Mouse (Mus musculus) forebrain, embryonic 11.5 days (tissue): Measurements from ENCODE around the gene Ifitm6. TPM values are rescaled to one million over a fixed set of nuclear protein-coding genes. Genes with fewer than 3 reads are reported as not detected.

Experiments
- ATAC-seq: fragments of 200-750 bp; cut with Nextera tagmentation; replicated peaks from 2 replicates; pipeline ENCODE4 v1.8.0; 2017; ENCODE audit warnings: moderate TSS enrichment; ENCODE audit not compliant: low FRiP score
- DNase-seq: peaks from one replicate; pipeline ENCODE4 v3.0.0-alpha.2; 2017; ENCODE audit warnings: low spot score
- H3K27ac ChIP-seq: fragments of 300-500 bp; sonication (generic); 2 replicates; pipeline ENCODE4 v1.5.1; 2014; ENCODE audit warnings: low read depth, low read length
- H3K27me3 ChIP-seq: fragments of 300-500 bp; sonication (generic); 2 replicates; pipeline ENCODE4 v1.6.1; 2014; ENCODE audit warnings: mild to moderate bottlenecking, low read length, mixed read lengths; ENCODE audit not compliant: control insufficient read depth, insufficient read depth
- H3K36me3 ChIP-seq: fragments of 300-500 bp; sonication (generic); 2 replicates; pipeline ENCODE4 v1.6.1; 2014; ENCODE audit warnings: mild to moderate bottlenecking, low read length, moderate library complexity, mixed read lengths; ENCODE audit not compliant: control insufficient read depth, insufficient read depth
- H3K4me1 ChIP-seq: fragments of 300-500 bp; sonication (generic); replicated peaks from 2 replicates; pipeline ENCODE4 v1.6.1; 2014; ENCODE audit warnings: low read length, mixed read lengths; ENCODE audit not compliant: control insufficient read depth, insufficient read depth
- H3K4me2 ChIP-seq: fragments of 300-500 bp; sonication (generic); 2 replicates; pipeline ENCODE4 v1.6.1; 2014; ENCODE audit warnings: low read depth, mild to moderate bottlenecking, low read length, moderate library complexity, mixed read lengths; ENCODE audit not compliant: severe bottlenecking
- H3K4me3 ChIP-seq: fragments of 300-500 bp; sonication (generic); 2 replicates; pipeline ENCODE4 v1.5.1; 2014; ENCODE audit warnings: low read depth, low read length
- H3K9ac ChIP-seq: fragments of 300-500 bp; sonication (generic); 2 replicates; pipeline ENCODE4 v1.6.1; 2014; ENCODE audit warnings: low read length
- H3K9me3 ChIP-seq: fragments of 300-500 bp; sonication (generic); 2 replicates; pipeline ENCODE4 v1.6.1; 2016; ENCODE audit warnings: low read length, mixed read lengths; ENCODE audit not compliant: control insufficient read depth
- WGBS: fragments of 180-500 bp; shearing (Covaris S2); extraction: QIAGEN DNeasy Blood & Tissue Kit; methylation state at CpG from one replicate; pipeline ENCODE4 v1.1.7; 2014; 5-methylcytosine and 5-hydroxymethylcytosine counted together
- polyA plus RNA-seq: library from polyadenylated mRNA; unstranded; fragments of >200 nt; fragmentation: Nextera tagmentation; extraction: Ambion mirVana; gene quantifications from 2 replicates; pipeline ENCODE4 v1.2.1, GENCODE M21; 2014

The Ifitm6 gene
- polyA plus RNA-seq, 1 experiment from 2014 or later: not detected

GRCm38 (mm10) chr7:141058601-141059341, 41.0 kb upstream of the Ifitm6 start:
- Histone ChIP-seq H3K27me3 (no peaks in the 10 kb centered on the region; the same call in 1 of the 2 replicates), H3K9ac (no peak overlapping the region), H3K4me1 (peaks cover 10% of the 10 kb centered on the region; the same call in 1 of the 2 replicates), H3K9me3 (no peaks in the 10 kb centered on the region), H3K4me3 (no peak overlapping the region), H3K36me3 (no peaks in the 10 kb centered on the region; the same call in 1 of the 2 replicates), H3K27ac (no peak overlapping the region), H3K4me2 (no peak overlapping the region)
- DNase-seq: no peak
- 94% methylated on average over 14 of the region's 14 CpGs for WGBS
- ATAC-seq: no peak

- Histone ChIP-seq H3K36me3 (no peaks in the 10 kb centered on the region), H3K4me2 (no peak overlapping the region), H3K27ac (no peak overlapping the region), H3K4me3 (no peak overlapping the region), H3K9me3 (no peaks in the 10 kb centered on the region), H3K4me1 (peaks cover 10% of the 10 kb centered on the region; the same call in 1 of the 2 replicates), H3K9ac (no peak overlapping the region), H3K27me3 (no peaks in the 10 kb centered on the region; the same call in 1 of the 2 replicates)
- DNase-seq: no peak
- WGBS: 86% methylated on average over 1 of the region's 1 CpGs
- no peak for ATAC-seq
These were observed 39.8 kb upstream of the Ifitm6 start for GRCm38 (mm10) chr7:141057541-141057940.

DNA sequence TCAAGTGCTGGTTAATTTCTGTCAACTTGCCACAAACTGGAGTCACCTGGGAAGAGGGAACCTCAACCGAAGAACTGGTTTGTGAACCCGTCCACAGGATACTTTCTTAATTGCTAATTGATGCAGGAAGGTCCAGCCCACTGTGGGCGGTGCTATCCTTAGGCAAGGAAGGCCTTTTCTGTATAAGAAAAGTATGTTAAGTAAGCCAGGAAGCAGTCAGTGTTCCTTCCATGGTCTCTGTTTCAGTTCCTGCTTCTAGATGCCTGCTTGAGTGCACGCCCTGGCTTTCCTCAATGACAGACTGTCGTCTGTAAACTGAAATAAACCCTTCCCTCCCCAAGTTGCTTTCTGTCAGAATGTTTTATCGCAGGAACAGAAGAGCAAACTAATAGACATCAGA, 39.3 kb upstream of the Ifitm6 start:
- DNase-seq (no peak), ATAC-seq (no peak)
- Histone ChIP-seq H3K9me3 (no peaks in the 10 kb centered on the region), H3K36me3 (no peaks in the 10 kb centered on the region), H3K27ac (no peak overlapping the region), H3K4me1 (peaks cover 10% of the 10 kb centered on the region; the same call in 1 of the 2 replicates), H3K9ac (no peak overlapping the region), H3K4me2 (no peak overlapping the region), H3K4me3 (no peak overlapping the region), H3K27me3 (no peaks in the 10 kb centered on the region; the same call in 1 of the 2 replicates)
- 97% methylated on average over 6 of the region's 6 CpGs for WGBS

DNA sequence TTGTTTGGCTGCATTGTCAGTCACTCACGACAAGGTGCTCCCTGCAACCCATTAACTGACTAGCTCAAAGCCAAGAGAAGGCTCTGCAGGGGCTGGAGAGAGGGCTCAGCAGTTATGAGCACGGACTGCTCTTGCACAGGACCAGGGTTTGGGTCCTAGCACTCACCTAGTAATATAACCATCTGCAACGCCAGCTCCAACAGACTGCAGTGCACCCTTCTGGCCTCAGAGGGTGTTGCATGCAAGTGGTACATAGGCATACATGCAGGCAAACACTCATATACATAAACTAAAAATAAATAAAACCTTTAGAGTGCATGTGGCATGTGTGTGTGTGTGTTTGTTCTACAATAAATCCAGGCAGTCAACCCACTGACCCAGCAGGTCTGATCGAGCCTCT, 38.1 kb upstream of the Ifitm6 start:
- H3K4me2 ChIP-seq: no peak overlapping the region
- no peaks in the 10 kb centered on the region for H3K9me3 ChIP-seq
- no peak for DNase-seq
- H3K4me3 ChIP-seq: no peak overlapping the region
- no peaks in the 10 kb centered on the region; the same call in 1 of the 2 replicates for H3K27me3 ChIP-seq
- H3K9ac ChIP-seq: no peak overlapping the region
- no peak overlapping the region for H3K27ac ChIP-seq
- peaks cover 6% of the 10 kb centered on the region; the same call in 1 of the 2 replicates for H3K4me1 ChIP-seq
- WGBS: 80% methylated on average over 4 of the region's 4 CpGs
- no peak for ATAC-seq
- H3K36me3 ChIP-seq: no peaks in the 10 kb centered on the region

GRCm38 (mm10) chr7:141052421-141052820, 34.7 kb upstream of the Ifitm6 start:
- no peaks in the 10 kb centered on the region for H3K27me3 ChIP-seq
- H3K4me2 ChIP-seq: no peak overlapping the region
- peaks cover 4% of the 10 kb centered on the region; the same call in 1 of the 2 replicates for H3K4me1 ChIP-seq
- no peaks in the 10 kb centered on the region; the same call in 1 of the 2 replicates for H3K9me3 ChIP-seq
- no peak overlapping the region for H3K4me3 ChIP-seq
- H3K36me3 ChIP-seq: no peaks in the 10 kb centered on the region
- no peak overlapping the region for H3K9ac ChIP-seq
- ATAC-seq (no peak), DNase-seq (no peak)
- H3K27ac ChIP-seq: no peak overlapping the region
- 86% methylated on average over 2 of the region's 2 CpGs for WGBS

- Histone ChIP-seq H3K4me2 (no peak overlapping the region), H3K9me3 (no peaks in the 10 kb centered on the region; the same call in 1 of the 2 replicates), H3K27ac (no peak overlapping the region), H3K4me3 (no peak overlapping the region), H3K27me3 (no peaks in the 10 kb centered on the region), H3K36me3 (no peaks in the 10 kb centered on the region), H3K4me1 (peaks cover 4% of the 10 kb centered on the region; the same call in 1 of the 2 replicates), H3K9ac (no peak overlapping the region)
- ATAC-seq: no peak
- WGBS: 94% methylated on average over 4 of the region's 4 CpGs
- DNase-seq: no peak
These were observed 34.3 kb upstream of the Ifitm6 start for GRCm38 (mm10) chr7:141052016-141052415.

DNA sequence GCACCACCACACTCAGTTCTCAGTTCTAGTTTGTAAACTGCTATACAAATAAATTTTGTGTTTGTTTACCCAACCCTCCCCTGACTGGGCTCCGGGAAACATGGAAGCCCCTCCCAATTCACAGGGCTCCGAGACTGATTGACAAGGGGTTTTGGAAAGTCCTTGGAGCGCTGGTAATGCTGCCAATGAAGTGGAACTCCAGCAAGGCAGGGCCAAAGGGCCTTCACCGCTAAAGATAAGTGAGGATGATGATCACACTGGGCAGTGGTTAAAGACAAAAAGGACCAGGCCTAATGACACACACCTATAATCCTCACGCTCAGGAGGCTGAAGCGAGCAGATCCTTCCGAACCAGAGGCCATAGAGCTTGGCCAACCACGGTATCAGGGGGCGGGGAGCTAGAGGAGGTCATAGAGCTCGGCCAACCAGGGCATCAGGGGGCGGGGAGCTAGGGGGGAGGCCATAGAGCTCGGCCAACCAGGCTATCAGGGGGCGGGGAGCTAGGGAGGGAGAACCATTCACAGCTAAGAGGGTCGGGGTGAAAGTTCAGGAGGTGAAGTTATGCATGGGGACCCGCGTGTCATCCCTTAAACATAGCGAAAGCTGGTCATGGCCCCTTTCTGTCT, 33.4 kb upstream of the Ifitm6 start:
- 74% methylated on average over 17 of the region's 17 CpGs for WGBS
- H3K4me3 ChIP-seq: no peak overlapping the region
- DNase-seq (no peak), ATAC-seq (no peak)
- H3K9ac ChIP-seq: no peak overlapping the region
- no peaks in the 10 kb centered on the region; the same call in 1 of the 2 replicates for H3K9me3 ChIP-seq
- no peaks in the 10 kb centered on the region for H3K36me3 ChIP-seq
- no peaks in the 10 kb centered on the region for H3K27me3 ChIP-seq
- no peak overlapping the region for H3K4me2 ChIP-seq
- peaks cover 4% of the 10 kb centered on the region; the same call in 1 of the 2 replicates for H3K4me1 ChIP-seq
- no peak overlapping the region for H3K27ac ChIP-seq

GRCm38 (mm10) chr7:141049326-141049725, 31.6 kb upstream of the Ifitm6 start:
- Histone ChIP-seq H3K27ac (no peak overlapping the region), H3K27me3 (no peaks in the 10 kb centered on the region), H3K9me3 (no peaks in the 10 kb centered on the region; the same call in 1 of the 2 replicates), H3K4me1 (peaks cover 4% of the 10 kb centered on the region; the same call in 1 of the 2 replicates), H3K9ac (no peak overlapping the region), H3K4me2 (no peak overlapping the region), H3K4me3 (no peak overlapping the region), H3K36me3 (no peaks in the 10 kb centered on the region)
- no peak for ATAC-seq
- DNase-seq: no peak
- 78% methylated on average over 2 of the region's 2 CpGs for WGBS
